Mouse (Mus musculus): Measurements from ENCODE around the gene Map4k1. TPM values are rescaled to one million over a fixed set of nuclear protein-coding genes. Genes with fewer than 3 reads are reported as not detected.
"Not testable (repeated sequence)": the region's sequence is repeated elsewhere in the genome, so short reads cannot be mapped to it uniquely, and the experiment has no call there.

Gene Map4k1
- polyA plus RNA-seq, 1 experiment from 2014 or later, result 4.7 TPM

- in situ Hi-C loops (cut with MboI; ENCODE audit: low pct_unique_long_range_greater_than_20kb), result loop anchor here (10.0 kb wide), 1 partner anchor 47 kb away; no protein-coding TSS in a partner anchor
- POLR2A ChIA-PET, result interaction anchor here (0.7 to 1.0 kb wide), 3 partner anchors 8 to 66 kb away, joined by 3 to 4 read pairs (median 3); no protein-coding TSS in a partner anchor
These were observed 19.8 kb upstream of the Map4k1 start, which contains the start of gene Actn4 for GRCm38 (mm10) chr7:28961927-28962670. Gene Actn4 (minus strand): TSS chr7:28962340.

GRCm38 (mm10) chr7:28963399-28963923 lies 18.4 kb upstream of the Map4k1 start:
- ChIA-PET POLR2A (no interaction called here), CTCF (interaction anchor here (1.4 kb wide), 1 partner anchor 8 kb away, joined by 4 read pairs; no protein-coding TSS in a partner anchor)
- TF ChIP-seq CTCF (IDR thresholded peaks at IDR 0.05), result no peak
- no peak for ATAC-seq
- H3K27me3 ChIP-seq, result no peaks in the 10 kb centered on the region
- DNase-seq (ENCODE audit: low read depth, low spot score), result no peak
- in situ Hi-C loops (cut with MboI; ENCODE audit: low pct_unique_long_range_greater_than_20kb), result loop anchor here (10.0 kb wide), 1 partner anchor 49 kb away; no protein-coding TSS in a partner anchor

More at GRCm38 (mm10) chr7:28961927-28962670, 19.8 kb upstream of the Map4k1 start, which contains the start of gene Actn4:
- DNase-seq (ENCODE audit: low read depth, low spot score) (peak; percentile 85), ATAC-seq (peak; percentile 63)
- CTCF ChIA-PET, result interaction anchor here (0.9 to 1.4 kb wide), 2 partner anchors 10 to 41 kb away, joined by 3 to 4 read pairs; no protein-coding TSS in a partner anchor
- no peak for TF ChIP-seq CTCF (IDR thresholded peaks at IDR 0.05)
- no peaks in the 10 kb centered on the region for H3K27me3 ChIP-seq

GRCm38 (mm10) chr7:28965346-28965840 lies 16.5 kb upstream of the Map4k1 start:
- TF ChIP-seq CTCF (IDR thresholded peaks at IDR 0.05), result no peak
- no peak for DNase-seq (ENCODE audit: low read depth, low spot score)
- ChIA-PET CTCF (no interaction called here), POLR2A (interaction anchor here (0.6 kb wide), 1 partner anchor 17 kb away, joined by 5 read pairs; the partner anchor contains the start of genes Eif3k and Map4k1)
- no peaks in the 10 kb centered on the region for H3K27me3 ChIP-seq
- ATAC-seq, result no peak
- in situ Hi-C loops (cut with MboI; ENCODE audit: low pct_unique_long_range_greater_than_20kb), result loop anchor here (10.0 kb wide), 1 partner anchor 51 kb away; no protein-coding TSS in a partner anchor

GRCm38 (mm10) chr7:28966181-28966580 lies 15.7 kb upstream of the Map4k1 start:
- in situ Hi-C loops (cut with MboI; ENCODE audit: low pct_unique_long_range_greater_than_20kb), result loop anchor here (10.0 kb wide), 1 partner anchor 51 kb away; no protein-coding TSS in a partner anchor
- ChIA-PET CTCF (no interaction called here), POLR2A (interaction anchor here (0.6 kb wide), 1 partner anchor 16 kb away, joined by 5 read pairs; the partner anchor contains the start of genes Eif3k and Map4k1)
- DNase-seq (ENCODE audit: low read depth, low spot score) (no peak), ATAC-seq (no peak)
- TF ChIP-seq CTCF (IDR thresholded peaks at IDR 0.05), result no peak
- H3K27me3 ChIP-seq, result no peaks in the 10 kb centered on the region

- ATAC-seq (no peak), DNase-seq (ENCODE audit: low read depth, low spot score) (no peak)
- no peaks in the 10 kb centered on the region for H3K27me3 ChIP-seq
- no peak for TF ChIP-seq CTCF (IDR thresholded peaks at IDR 0.05)
- in situ Hi-C loops (cut with MboI; ENCODE audit: low pct_unique_long_range_greater_than_20kb), result loop anchor here (10.0 kb wide), 1 partner anchor 52 kb away; no protein-coding TSS in a partner anchor
- POLR2A ChIA-PET, result no interaction called here
- CTCF ChIA-PET, result no interaction called here
These were observed 14.9 kb upstream of the Map4k1 start for GRCm38 (mm10) chr7:28966751-28967505.

GRCm38 (mm10) chr7:28968120-28968519 lies 13.7 kb upstream of the Map4k1 start:
- H3K27me3 ChIP-seq; DNase-seq (ENCODE audit: low read depth, low spot score); POLR2A ChIA-PET; ATAC-seq; CTCF ChIA-PET: not testable (repeated sequence)
- in situ Hi-C loops (cut with MboI; ENCODE audit: low pct_unique_long_range_greater_than_20kb), result loop anchor here (10.0 kb wide), 1 partner anchor 53 kb away; no protein-coding TSS in a partner anchor

- ATAC-seq, result no peak
- TF ChIP-seq CTCF (IDR thresholded peaks at IDR 0.05), result no peak
- no peak for DNase-seq (ENCODE audit: low read depth, low spot score)
- POLR2A ChIA-PET, result interaction anchor here (1.3 kb wide), 1 partner anchor 9 kb away, joined by 3 read pairs; no protein-coding TSS in a partner anchor
- in situ Hi-C loops (cut with MboI; ENCODE audit: low pct_unique_long_range_greater_than_20kb), result loop anchor here (10.0 kb wide), 1 partner anchor 54 kb away; no protein-coding TSS in a partner anchor
- CTCF ChIA-PET, result no interaction called here
- H3K27me3 ChIP-seq, result no peaks in the 10 kb centered on the region
These were observed 12.6 kb upstream of the Map4k1 start for GRCm38 (mm10) chr7:28969271-28969670.

- TF ChIP-seq CTCF (IDR thresholded peaks at IDR 0.05), result no peak
- POLR2A ChIA-PET, result interaction anchor here (0.9 to 1.3 kb wide), 2 partner anchors 8 to 10 kb away, joined by 3 read pairs; partner anchors contain the start of gene Actn4
- CTCF ChIA-PET, result no interaction called here
- no peak for DNase-seq (ENCODE audit: low read depth, low spot score)
- in situ Hi-C loops (cut with MboI; ENCODE audit: low pct_unique_long_range_greater_than_20kb), result loop anchor here (10.0 kb wide), 1 partner anchor 55 kb away; no protein-coding TSS in a partner anchor
- no peaks in the 10 kb centered on the region for H3K27me3 ChIP-seq
- ATAC-seq, result no peak
These were observed 12.0 kb upstream of the Map4k1 start for GRCm38 (mm10) chr7:28969672-28970394.

GRCm38 (mm10) chr7:28971029-28971428 lies 10.8 kb upstream of the Map4k1 start:
- ChIA-PET CTCF (interaction anchor here (0.7 to 1.4 kb wide), 3 partner anchors 8 to 55 kb away, joined by 3 to 5 read pairs (median 4); no protein-coding TSS in a partner anchor), POLR2A (interaction anchor here (0.5 to 1.8 kb wide), 4 partner anchors 9 to 91 kb away, joined by 3 to 5 read pairs (median 4); partner anchors contain the start of gene Actn4)
- in situ Hi-C loops (cut with MboI; ENCODE audit: low pct_unique_long_range_greater_than_20kb), result no loop called here
- H3K27me3 ChIP-seq, result no peaks in the 10 kb centered on the region
- DNase-seq (ENCODE audit: low read depth, low spot score) (no peak), ATAC-seq (no peak)
- no peak for TF ChIP-seq CTCF (IDR thresholded peaks at IDR 0.05)

All from Patski (cell line).